Mouse (Mus musculus): ENCODE measurements at regions not wholly inside any gene's neighbourhood (a gene's known extent, or its start where the extent isn't known, plus 50 kb on each side); places are given as distances from the start of the nearest gene placed in this dataset.

DNA sequence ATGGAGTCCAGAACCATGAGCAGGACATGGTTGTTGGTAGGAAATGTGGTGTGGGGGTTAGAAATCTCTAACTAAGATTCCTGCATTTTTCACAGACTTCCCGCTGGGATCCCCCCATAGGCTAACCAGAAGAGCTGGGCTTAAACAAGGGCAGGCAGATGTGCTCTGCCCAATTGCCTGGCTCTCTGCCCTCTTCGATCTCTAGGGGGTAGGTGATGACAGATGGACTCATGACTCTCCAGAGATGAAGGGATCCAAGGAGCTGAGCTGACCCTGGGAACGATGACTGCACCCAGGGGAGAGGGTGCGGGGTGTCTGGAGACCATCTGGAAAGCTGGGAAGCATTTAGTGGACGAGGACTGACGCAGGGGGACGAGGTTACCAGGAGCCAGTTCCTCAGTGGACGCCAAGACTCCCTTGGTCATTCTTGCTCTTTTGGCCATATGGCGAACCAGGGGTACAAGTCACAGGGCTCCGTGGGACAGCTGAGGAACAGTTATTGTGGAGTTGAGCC lies 260.0 kb downstream of the Cyp26b1 start:
- TF ChIP-seq CTCF (IDR thresholded peaks at IDR 0.05), result no peak
- TF ChIP-seq EP300 (IDR thresholded peaks at IDR 0.05), result no peak

Data from lung, postnatal 0 days (tissue).